Mouse (Mus musculus) B cell, adult 67 days (primary cell): ENCODE results near the gene Nop16. TPM values are rescaled to one million over a fixed set of nuclear protein-coding genes. Genes with fewer than 3 reads are reported as not detected.

Experiments used
- total RNA-seq, 2 experiments: library from RNA; stranded (reverse); gene quantifications; 4 replicates each; pipeline ENCODE4 v1.2.4; 2023

Gene Nop16
- total RNA-seq, result 10 to 100 TPM; 17.5 to 23.9 TPM

GRCm38 (mm10) chr13:54589996-54590951, at the start of gene Nop16, which contains the start of gene Higd2a:
TSS of gene Nop16 (minus strand) at chr13:54590090.
TSS of gene Higd2a (plus strand) at chr13:54590207.

DNA sequence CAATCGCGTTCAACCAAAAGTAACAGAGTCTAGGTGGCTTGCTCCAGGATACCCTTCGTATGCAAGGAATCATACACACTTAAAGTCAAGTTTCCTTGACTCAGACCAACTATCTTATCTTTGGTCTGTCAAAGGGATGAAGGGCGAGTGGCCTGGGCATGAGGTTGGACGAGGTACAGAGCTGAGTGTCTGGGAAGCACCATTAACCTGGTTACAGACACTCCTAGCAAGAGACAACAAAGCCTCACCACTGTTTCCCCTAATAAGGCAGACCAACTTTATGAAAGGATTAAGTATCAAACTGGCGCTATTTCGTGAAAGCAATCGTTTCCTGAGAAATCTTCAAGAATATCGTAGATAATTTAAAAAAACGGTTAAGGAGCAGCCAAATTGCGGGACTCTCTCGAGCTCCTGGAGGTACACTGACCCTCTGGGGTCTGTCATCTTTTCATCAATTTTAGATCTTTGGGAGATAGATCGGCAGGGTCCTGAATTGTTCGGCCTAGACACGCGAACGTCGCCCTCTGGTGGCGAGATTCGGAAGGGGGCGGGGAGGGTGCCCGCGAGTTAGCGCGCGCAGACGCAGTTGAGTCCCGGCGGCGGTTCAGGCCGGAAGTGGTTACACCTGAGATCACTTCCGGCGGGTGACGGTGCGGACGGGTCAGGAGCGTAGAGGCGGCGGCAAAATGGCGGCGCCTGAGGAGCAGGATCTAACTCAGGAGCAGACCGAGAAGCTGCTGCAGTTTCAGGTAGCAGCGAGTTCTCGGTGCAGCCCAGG, 31.5 kb upstream of the Nop16 start, which contains the start of gene Faf2:
Gene Faf2 (plus strand): TSS at position 630 of the 778 bp plus-strand sequence.

DNA sequence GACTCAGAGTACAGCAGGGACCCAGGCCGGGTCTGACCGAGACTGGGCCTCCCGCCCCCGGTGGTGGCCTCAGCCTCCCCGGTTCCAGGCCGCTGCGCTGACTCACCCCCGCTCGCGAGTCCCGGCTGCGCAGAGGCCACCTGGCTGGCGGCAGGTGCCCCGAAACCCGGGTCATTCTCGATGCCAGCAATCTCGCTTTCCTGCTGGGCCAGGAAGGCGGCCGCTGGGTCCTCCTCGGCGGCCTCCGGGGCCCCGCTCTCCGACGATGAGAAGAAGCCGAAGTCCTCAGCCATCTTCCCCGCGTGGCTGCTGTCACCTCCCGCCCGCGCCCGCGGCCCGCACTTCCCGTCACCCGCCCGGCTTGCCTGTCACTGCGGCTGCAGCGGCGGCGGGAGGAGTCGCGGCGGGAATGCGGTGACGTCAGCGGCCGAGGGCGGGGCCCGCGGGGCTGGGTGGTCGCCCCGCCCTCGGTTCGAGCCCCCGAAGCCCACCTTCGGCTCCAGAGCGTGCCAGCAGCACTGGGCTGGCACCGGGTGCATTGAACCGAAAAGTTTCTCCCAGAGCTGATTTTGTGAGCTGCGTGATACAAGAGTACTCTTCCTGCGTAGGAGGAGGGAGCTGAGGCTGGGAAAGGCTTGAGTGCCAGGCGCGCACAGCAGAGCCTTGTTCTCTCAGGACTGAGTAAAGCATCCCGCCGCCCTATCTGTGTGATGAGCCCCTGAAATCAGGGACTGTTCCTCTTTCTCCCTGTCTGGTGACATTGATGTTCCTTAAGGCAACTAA, 21.3 kb upstream of the Nop16 start, which contains the start of gene Cltb:
Gene Cltb (minus strand): TSS at position 373 of the 783 bp plus-strand sequence.

DNA sequence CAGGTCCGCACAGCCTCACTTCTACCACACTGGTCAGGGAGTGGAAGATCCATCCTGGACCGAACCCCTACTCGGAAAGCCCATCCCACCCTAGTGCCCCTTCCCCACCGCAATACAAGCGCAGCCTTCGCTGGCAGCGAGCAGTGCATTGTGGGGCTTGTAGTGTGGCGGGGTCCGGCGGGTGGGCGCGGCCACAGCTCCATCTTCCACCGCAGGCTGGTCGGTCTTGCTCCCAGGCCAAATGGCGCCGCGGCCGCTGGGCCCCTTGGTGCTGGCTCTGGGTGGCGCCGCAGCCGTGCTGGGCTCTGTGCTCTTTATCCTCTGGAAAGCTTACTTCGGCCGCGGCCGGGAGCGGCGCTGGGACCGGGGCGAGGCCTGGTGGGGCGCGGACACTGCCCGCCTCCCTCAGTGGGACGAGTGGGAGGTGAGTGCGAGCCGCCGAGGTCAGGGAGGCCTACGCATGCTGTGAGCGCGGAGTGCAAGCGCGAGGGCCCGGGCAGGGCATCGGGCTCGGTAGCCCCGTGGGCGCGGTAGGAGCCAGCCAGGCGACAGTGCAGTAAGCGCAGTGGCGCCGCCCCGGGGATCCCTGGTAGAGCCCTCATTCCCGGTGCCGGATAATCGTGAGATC, 14.9 kb downstream of the Nop16 start, which contains the start of gene Arl10:
Gene Arl10 (plus strand): TSS at position 162 of the 628 bp plus-strand sequence.

GRCm38 (mm10) chr13:54565201-54565581, 24.7 kb downstream of the Nop16 start, which contains the start of gene 4833439L19Rik:
TSS of gene 4833439L19Rik (minus strand) at chr13:54565435.

Other genes starting within 250 kb of the Nop16 start
- 1 to 10 TPM; 5.2 to 5.7 TPM for gene Cplx2, start 218.7 kb downstream of the Nop16 start, total RNA-seq
- 10 to 100 TPM; 30.1 to 34.3 TPM for gene Thoc3, start 121.2 kb downstream of the Nop16 start, total RNA-seq
- gene Simc1, start 86.3 kb downstream of the Nop16 start, total RNA-seq, result 10 to 100 TPM; 26.3 to 31.4 TPM
- gene 4833439L19Rik, start 24.7 kb downstream of the Nop16 start, total RNA-seq, result 10 to 100 TPM; 37.8 to 44.3 TPM
- gene Arl10, start 15.1 kb downstream of the Nop16 start, total RNA-seq, result 10 to 100 TPM; 11.8 to 12.7 TPM
- gene Higd2a, start 117 bp upstream of the Nop16 start, total RNA-seq, result 10 to 100 TPM; 56.7 to 59.0 TPM
- gene Cltb, start 21.3 kb upstream of the Nop16 start, total RNA-seq, result 10 to 100 TPM; 13.7 to 20.8 TPM
- 10 to 100 TPM; 63.6 to 74.8 TPM for gene Faf2, start 31.7 kb upstream of the Nop16 start, total RNA-seq
- gene Rnf44, start 103.8 kb upstream of the Nop16 start, total RNA-seq, result 100 to 1,000 TPM; 265 to 275 TPM
- gene Cdhr2, start 111.4 kb upstream of the Nop16 start, total RNA-seq, result not detected
- not detected for gene Gprin1, start 159.8 kb upstream of the Nop16 start, total RNA-seq
- not detected for gene Sncb, start 176.5 kb upstream of the Nop16 start, total RNA-seq
- not detected for gene Eif4e1b, start 193.9 kb upstream of the Nop16 start, total RNA-seq
- gene Tspan17, start 199.3 kb upstream of the Nop16 start, total RNA-seq, result 1 to 10 TPM; 7.6 to 8.8 TPM